Mouse (Mus musculus): ENCODE measurements around the gene Gm45521. TPM values are rescaled to one million over a fixed set of nuclear protein-coding genes. Genes with fewer than 3 reads are reported as not detected.

The Gm45521 gene
- total and polyA plus RNA-seq, 2 experiments from 2014 or later, result 0.41 TPM; not detected in 1

DNA sequence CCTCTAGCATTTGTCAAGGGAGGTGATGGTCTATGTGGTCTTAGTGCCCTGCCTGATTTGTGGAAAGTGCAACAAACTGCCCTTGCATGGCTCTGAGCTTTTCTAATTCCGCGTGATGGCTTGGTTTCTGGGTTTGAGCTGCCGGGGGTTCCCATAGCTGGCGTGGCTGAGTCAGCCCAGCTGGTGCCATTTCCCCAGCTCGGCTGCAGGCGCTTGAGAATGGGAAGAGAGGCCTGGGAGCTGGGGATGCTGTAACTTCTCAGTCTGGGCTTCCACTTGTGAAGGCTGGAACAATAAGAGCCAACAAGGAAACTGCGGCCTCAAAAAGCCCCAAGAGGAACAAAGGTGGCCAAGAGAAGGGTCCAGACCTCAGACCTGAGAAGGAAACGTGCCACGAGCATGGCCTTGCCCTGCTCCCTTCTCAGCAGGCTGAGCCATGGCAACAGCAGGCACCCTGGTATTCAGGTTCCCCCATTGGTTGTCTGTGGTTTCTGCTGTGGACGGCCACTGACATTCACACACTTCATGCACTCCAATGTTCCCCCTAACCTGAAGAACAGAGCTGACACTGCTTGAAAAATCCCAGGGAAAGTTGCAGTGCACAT lies 14.9 kb downstream of the Gm45521 start:
- H3K27ac ChIP-seq (ENCODE audit: low read depth, low read length), result no peak overlapping the region
- H3K9ac ChIP-seq (replicated peaks; ENCODE audit: low read length, poor library complexity, severe bottlenecking), result no peak overlapping the region
- no peak overlapping the region for H3K4me3 ChIP-seq (ENCODE audit: low read depth, low read length)
- no peak for TF ChIP-seq CTCF (IDR thresholded peaks at IDR 0.05)
- no peaks in the 10 kb centered on the region for H3K9me3 ChIP-seq (ENCODE audit: low read length)
- 73% methylated on average over 10 of the region's 10 CpGs for WGBS
- no peak for ATAC-seq (ENCODE audit: low FRiP score)
- no peak overlapping the region for H3K4me2 ChIP-seq (ENCODE audit: low read depth, low read length, poor library complexity, severe bottlenecking)
- H3K4me1 ChIP-seq (ENCODE audit: insufficient read depth, low read length), result no peaks in the 10 kb centered on the region
- DNase-seq (ENCODE audit: low spot score), result no peak
- no peaks in the 10 kb centered on the region for H3K27me3 ChIP-seq (ENCODE audit: insufficient read depth, low read length)
- no peaks in the 10 kb centered on the region for H3K36me3 ChIP-seq (ENCODE audit: insufficient read depth, low read length)

DNA sequence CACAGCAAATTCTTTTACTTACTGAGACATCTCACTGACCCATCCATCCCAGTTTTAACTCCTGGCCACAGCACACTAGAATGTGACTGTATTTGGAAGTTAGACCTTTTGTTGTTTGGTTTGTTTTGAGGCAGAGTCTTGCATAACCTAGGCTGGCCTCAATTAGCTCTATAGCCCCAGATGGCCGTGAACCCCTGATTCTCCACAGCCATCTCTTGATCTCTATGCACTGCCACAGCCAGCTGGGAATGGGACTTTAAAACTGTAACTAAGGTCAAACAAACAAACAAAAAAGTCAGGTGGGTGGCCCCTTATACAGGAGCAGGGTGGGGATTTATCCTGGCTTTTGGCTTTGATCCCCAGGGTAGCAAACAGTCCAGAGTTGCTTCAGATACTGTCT lies 17.6 kb downstream of the Gm45521 start:
- Histone ChIP-seq H3K9me3 (ENCODE audit: low read length) (no peaks in the 10 kb centered on the region), H3K27me3 (ENCODE audit: insufficient read depth, low read length) (no peaks in the 10 kb centered on the region), H3K4me1 (ENCODE audit: insufficient read depth, low read length) (no peaks in the 10 kb centered on the region), H3K9ac (replicated peaks; ENCODE audit: low read length, poor library complexity, severe bottlenecking) (no peak overlapping the region), H3K4me3 (ENCODE audit: low read depth, low read length) (no peak overlapping the region), H3K36me3 (ENCODE audit: insufficient read depth, low read length) (no peaks in the 10 kb centered on the region), H3K4me2 (ENCODE audit: low read depth, low read length, poor library complexity, severe bottlenecking) (no peak overlapping the region), H3K27ac (ENCODE audit: low read depth, low read length) (no peak overlapping the region)
- DNase-seq (ENCODE audit: low spot score) (no peak), ATAC-seq (ENCODE audit: low FRiP score) (no peak)
- TF ChIP-seq CTCF (IDR thresholded peaks at IDR 0.05), result no peak
- 96% methylated on average over 1 of the region's 1 CpGs for WGBS

DNA sequence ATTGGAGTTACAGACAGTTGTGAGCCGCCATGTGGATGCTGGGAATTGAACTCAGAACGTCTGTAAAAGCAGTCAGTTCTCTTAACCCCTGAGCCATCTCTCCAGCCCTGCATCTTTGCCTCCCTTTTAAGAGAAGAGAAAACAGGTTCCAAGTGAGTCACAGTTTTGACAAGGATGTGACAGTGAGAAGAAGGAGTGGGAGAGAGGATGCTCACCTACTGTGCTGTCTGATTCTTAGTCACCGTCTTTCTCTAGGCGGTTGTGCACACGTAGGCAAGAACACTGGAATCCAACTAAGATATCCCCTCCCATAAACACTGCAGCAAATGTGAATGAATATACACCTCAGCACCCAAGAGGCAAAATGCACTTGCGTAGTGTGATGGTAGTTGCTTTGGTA lies 18.1 kb downstream of the Gm45521 start:
- no peaks in the 10 kb centered on the region for H3K4me1 ChIP-seq (ENCODE audit: insufficient read depth, low read length)
- no peak for ATAC-seq (ENCODE audit: low FRiP score)
- no peak overlapping the region for H3K4me2 ChIP-seq (ENCODE audit: low read depth, low read length, poor library complexity, severe bottlenecking)
- TF ChIP-seq CTCF (IDR thresholded peaks at IDR 0.05), result no peak
- no peaks in the 10 kb centered on the region for H3K27me3 ChIP-seq (ENCODE audit: insufficient read depth, low read length)
- H3K4me3 ChIP-seq (ENCODE audit: low read depth, low read length), result no peak overlapping the region
- no peaks in the 10 kb centered on the region for H3K9me3 ChIP-seq (ENCODE audit: low read length)
- 86% methylated on average over 6 of the region's 6 CpGs for WGBS
- no peaks in the 10 kb centered on the region for H3K36me3 ChIP-seq (ENCODE audit: insufficient read depth, low read length)
- no peak overlapping the region for H3K27ac ChIP-seq (ENCODE audit: low read depth, low read length)
- no peak for DNase-seq (ENCODE audit: low spot score)
- H3K9ac ChIP-seq (replicated peaks; ENCODE audit: low read length, poor library complexity, severe bottlenecking), result no peak overlapping the region

DNA sequence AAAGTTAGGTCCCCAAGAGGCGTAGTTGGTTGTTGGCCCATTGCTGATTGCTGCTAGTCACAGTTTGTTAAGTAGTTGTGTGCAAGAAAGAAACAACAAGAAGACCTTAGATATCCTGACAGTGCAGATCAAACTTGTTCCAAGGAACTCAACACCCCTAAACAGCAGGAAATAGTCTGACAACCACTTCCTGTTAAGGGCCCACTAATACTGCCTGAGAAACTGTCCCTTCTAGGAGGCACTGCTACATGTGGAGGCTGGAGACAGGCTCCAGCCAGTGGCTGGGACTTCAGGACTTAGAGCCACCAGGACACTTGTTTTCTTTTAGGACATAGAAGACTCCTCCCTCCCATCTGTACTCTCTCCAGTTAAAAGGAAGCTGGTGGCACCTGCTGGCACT lies 20.4 kb downstream of the Gm45521 start:
- ATAC-seq (ENCODE audit: low FRiP score), result no peak
- Histone ChIP-seq H3K4me2 (ENCODE audit: low read depth, low read length, poor library complexity, severe bottlenecking) (no peak overlapping the region), H3K27ac (ENCODE audit: low read depth, low read length) (no peak overlapping the region), H3K9ac (replicated peaks; ENCODE audit: low read length, poor library complexity, severe bottlenecking) (no peak overlapping the region), H3K36me3 (ENCODE audit: insufficient read depth, low read length) (no peaks in the 10 kb centered on the region), H3K4me1 (ENCODE audit: insufficient read depth, low read length) (no peaks in the 10 kb centered on the region), H3K4me3 (ENCODE audit: low read depth, low read length) (no peak overlapping the region), H3K9me3 (ENCODE audit: low read length) (no peaks in the 10 kb centered on the region), H3K27me3 (ENCODE audit: insufficient read depth, low read length) (no peaks in the 10 kb centered on the region)
- WGBS, result 100% methylated on average over 1 of the region's 1 CpGs
- DNase-seq (ENCODE audit: low spot score), result no peak
- no peak for TF ChIP-seq CTCF (IDR thresholded peaks at IDR 0.05)

- WGBS, result 96% methylated on average over 1 of the region's 1 CpGs
- ATAC-seq (ENCODE audit: low FRiP score), result no peak
These were observed 21.1 kb downstream of the Gm45521 start for GRCm38 (mm10) chr14:7978183-7978582.

DNA sequence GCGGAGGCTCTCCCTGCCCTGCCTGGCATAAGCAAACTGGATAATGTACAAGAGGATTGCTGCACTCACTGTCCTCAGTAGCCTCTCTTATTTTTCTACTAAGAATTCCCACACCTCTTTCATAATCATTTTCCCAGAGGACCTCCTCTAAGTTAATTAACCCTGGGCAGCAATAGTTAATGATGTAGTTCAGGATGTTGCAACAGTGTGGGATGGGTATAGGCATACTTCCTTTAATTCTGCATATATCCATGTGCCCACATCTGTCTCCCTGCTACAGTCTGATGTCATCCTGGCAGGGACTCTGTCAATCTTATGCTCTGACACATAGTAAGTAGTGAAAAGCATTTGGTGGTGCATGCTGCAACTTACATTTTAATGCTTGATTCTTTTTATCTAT lies 24.1 kb downstream of the Gm45521 start:
- no peak overlapping the region for H3K9ac ChIP-seq (replicated peaks; ENCODE audit: low read length, poor library complexity, severe bottlenecking)
- no peak for TF ChIP-seq CTCF (IDR thresholded peaks at IDR 0.05)
- H3K27me3 ChIP-seq (ENCODE audit: insufficient read depth, low read length), result no peaks in the 10 kb centered on the region
- WGBS, result 92% methylated on average over 1 of the region's 1 CpGs
- H3K4me1 ChIP-seq (ENCODE audit: insufficient read depth, low read length), result no peaks in the 10 kb centered on the region
- ATAC-seq (ENCODE audit: low FRiP score), result no peak
- H3K9me3 ChIP-seq (ENCODE audit: low read length), result no peaks in the 10 kb centered on the region
- H3K27ac ChIP-seq (ENCODE audit: low read depth, low read length), result no peak overlapping the region
- H3K4me3 ChIP-seq (ENCODE audit: low read depth, low read length), result no peak overlapping the region
- no peak overlapping the region for H3K4me2 ChIP-seq (ENCODE audit: low read depth, low read length, poor library complexity, severe bottlenecking)
- H3K36me3 ChIP-seq (ENCODE audit: insufficient read depth, low read length), result no peaks in the 10 kb centered on the region
- no peak for DNase-seq (ENCODE audit: low spot score)

More at GRCm38 (mm10) chr14:7978183-7978582, 21.1 kb downstream of the Gm45521 start:
- no peak for DNase-seq (ENCODE audit: low spot score)
- no peaks in the 10 kb centered on the region for H3K36me3 ChIP-seq (ENCODE audit: insufficient read depth, low read length)
- H3K9me3 ChIP-seq (ENCODE audit: low read length), result no peaks in the 10 kb centered on the region
- H3K27me3 ChIP-seq (ENCODE audit: insufficient read depth, low read length), result no peaks in the 10 kb centered on the region
- H3K4me2 ChIP-seq (ENCODE audit: low read depth, low read length, poor library complexity, severe bottlenecking), result no peak overlapping the region
- no peak overlapping the region for H3K27ac ChIP-seq (ENCODE audit: low read depth, low read length)
- H3K4me1 ChIP-seq (ENCODE audit: insufficient read depth, low read length), result no peaks in the 10 kb centered on the region
- TF ChIP-seq CTCF (IDR thresholded peaks at IDR 0.05), result no peak
- H3K4me3 ChIP-seq (ENCODE audit: low read depth, low read length), result no peak overlapping the region
- no peak overlapping the region for H3K9ac ChIP-seq (replicated peaks; ENCODE audit: low read length, poor library complexity, severe bottlenecking)
